Comparison of ENCODE assay signal across 29 mouse cellular contexts in genomic region chr10:107339524-107339923, GRCm38 (mm10).
"Had no signal": no experiment of that assay in that cellular context is flagged by ENCODE, and none has a peak within 500 bp of the region (broad histone marks: within the 10 kb centered on the region; RNA-seq: fewer than 3 reads in every experiment).

No protein-coding gene starts in this region.

- H3K27ac ChIP-seq: gastrocnemius, adult 2 months; heart, embryonic 13.5 days; heart, embryonic 15.5 days; hindbrain, embryonic 10.5 days; hindbrain, embryonic 12.5 days; hindbrain, embryonic 14.5 days; intestine, embryonic 15.5 days; kidney, postnatal 0 days; limb, embryonic 13.5 days; limb, embryonic 15.5 days; liver, embryonic 13.5 days; liver, embryonic 15.5 days had no signal

- H3K4me3 ChIP-seq: gastrocnemius, adult 2 months; heart, embryonic 13.5 days; heart, embryonic 15.5 days; hindbrain, embryonic 10.5 days; hindbrain, embryonic 12.5 days; intestine, embryonic 15.5 days; limb, embryonic 13.5 days; limb, embryonic 15.5 days; liver, embryonic 13.5 days; liver, embryonic 15.5 days had no signal

- ATAC-seq: hindbrain, embryonic 16.5 days; inflammation-experienced regulatory T-cells, adult 6 months; intestine, embryonic 15.5 days; intestine, postnatal 0 days; liver, postnatal 0 days had no signal

- H3K9ac ChIP-seq: heart, embryonic 13.5 days; heart, embryonic 15.5 days; hindbrain, embryonic 12.5 days; hindbrain, embryonic 14.5 days; intestine, embryonic 15.5 days; limb, embryonic 13.5 days; limb, embryonic 15.5 days; liver, embryonic 13.5 days; liver, embryonic 15.5 days; liver, postnatal 0 days had no signal

- DNase-seq: gastrocnemius, adult 2 months; gastrocnemius, postnatal 10 days; gastrocnemius, postnatal 25 days; heart, adult 18-20 months; heart, postnatal 14 days; heart, postnatal 36 days; kidney, adult 18-20 months; kidney, adult 8-10 months; kidney, postnatal 14 days; kidney, postnatal 36 days; layer of hippocampus, adult 9-11 months; layer of hippocampus, postnatal 36 days; left cerebral cortex, postnatal 4 days; liver, embryonic 13.5 days; liver, postnatal 0 days had no signal

- H3K4me1 ChIP-seq: hindbrain, embryonic 12.5 days; intestine, embryonic 15.5 days; limb, embryonic 13.5 days; limb, embryonic 15.5 days; liver, embryonic 13.5 days; liver, embryonic 15.5 days had no signal

- H3K9me3 ChIP-seq: heart, embryonic 13.5 days; heart, embryonic 15.5 days; hindbrain, embryonic 10.5 days; hindbrain, embryonic 12.5 days; intestine, embryonic 15.5 days; limb, embryonic 13.5 days; limb, embryonic 15.5 days; liver, embryonic 13.5 days; liver, embryonic 15.5 days had no signal

- H3K27me3 ChIP-seq: heart, embryonic 13.5 days; heart, embryonic 15.5 days; hindbrain, embryonic 12.5 days; intestine, embryonic 15.5 days; limb, embryonic 13.5 days; limb, embryonic 15.5 days; liver, embryonic 13.5 days; liver, embryonic 15.5 days had no signal

- H3K4me2 ChIP-seq: heart, embryonic 11.5 days; heart, embryonic 13.5 days; heart, embryonic 15.5 days; hindbrain, embryonic 12.5 days; hindbrain, embryonic 14.5 days; intestine, embryonic 15.5 days; limb, embryonic 13.5 days; limb, embryonic 15.5 days; liver, embryonic 13.5 days; liver, embryonic 15.5 days had no signal

- H3K36me3 ChIP-seq: heart, embryonic 13.5 days; heart, embryonic 15.5 days; hindbrain, embryonic 10.5 days; hindbrain, embryonic 12.5 days; intestine, embryonic 15.5 days; limb, embryonic 13.5 days; limb, embryonic 15.5 days; liver, embryonic 13.5 days; liver, embryonic 15.5 days had no signal
